Mouse (Mus musculus): Measurements from ENCODE around the gene Mrps15.

GRCm38 (mm10) chr4:126058134-126058996 lies 11.6 kb downstream of the Mrps15 start, which contains the start of gene Oscp1:
- no peak for TF ChIP-seq POLR2A (IDR thresholded peaks at IDR 0.05; ENCODE audit: insufficient read depth, low read length)
- TF ChIP-seq CTCF (IDR thresholded peaks at IDR 0.05; ENCODE audit: low read depth, low read length): no peak
- TF ChIP-seq EP300 (IDR thresholded peaks at IDR 0.05; ENCODE audit: insufficient read depth, low read depth, low read length): no peak

Measured in ES-Bruce4 (cell line).